Mouse (Mus musculus) 3134 (cell line): Measurements from ENCODE around the gene Abtb2.

ENCODE experiments used
- DNase-seq: peaks from one replicate; pipeline ENCODE4 v3.0.0-alpha.2; 2011; ENCODE audit warnings: low spot score; ENCODE audit not compliant: insufficient read length; ENCODE audit errors: extremely low read depth

The Abtb2 gene

GRCm38 (mm10) chr2:103656028-103656427, 89.9 kb downstream of the Abtb2 start:
- DNase-seq, result no peak

- DNase-seq, result no peak
Measured at GRCm38 (mm10) chr2:103659167-103659566, 93.1 kb downstream of the Abtb2 start.

- no peak for DNase-seq
Measured at GRCm38 (mm10) chr2:103659648-103660556, 93.8 kb downstream of the Abtb2 start.

- peak; percentile 24 for DNase-seq
Measured at GRCm38 (mm10) chr2:103661696-103662095, 95.6 kb downstream of the Abtb2 start.

GRCm38 (mm10) chr2:103662121-103662520, 96.0 kb downstream of the Abtb2 start:
- peak; percentile 61 for DNase-seq

GRCm38 (mm10) chr2:103664341-103664740, 98.2 kb downstream of the Abtb2 start:
- no peak for DNase-seq

GRCm38 (mm10) chr2:103667962-103668815, 102.1 kb downstream of the Abtb2 start:
- DNase-seq, result peak; percentile 61

- DNase-seq, result no peak
Measured at GRCm38 (mm10) chr2:103668939-103669338, 102.8 kb downstream of the Abtb2 start.

GRCm38 (mm10) chr2:103669561-103669960, 103.5 kb downstream of the Abtb2 start:
- DNase-seq, result no peak

GRCm38 (mm10) chr2:103670276-103670680, 104.2 kb downstream of the Abtb2 start:
- DNase-seq, result peak; percentile 78

GRCm38 (mm10) chr2:103672573-103673119, 106.5 kb downstream of the Abtb2 start:
- no peak for DNase-seq

- DNase-seq, result no peak
Measured at GRCm38 (mm10) chr2:103673609-103674008, 107.5 kb downstream of the Abtb2 start.

- peak; percentile 43 for DNase-seq
Measured at GRCm38 (mm10) chr2:103675391-103675790, 109.3 kb downstream of the Abtb2 start.

- DNase-seq, result no peak
Measured at GRCm38 (mm10) chr2:103676808-103677207, 110.7 kb downstream of the Abtb2 start.

- DNase-seq, result no peak
Measured at GRCm38 (mm10) chr2:103677614-103678369, 111.7 kb downstream of the Abtb2 start.

GRCm38 (mm10) chr2:103678433-103678832, 112.3 kb downstream of the Abtb2 start:
- no peak for DNase-seq

GRCm38 (mm10) chr2:103680364-103681110, 114.4 kb downstream of the Abtb2 start:
- no peak for DNase-seq

- no peak for DNase-seq
Measured at GRCm38 (mm10) chr2:103681149-103681548, 115.0 kb downstream of the Abtb2 start.

GRCm38 (mm10) chr2:103682261-103682722, 116.2 kb downstream of the Abtb2 start:
- DNase-seq, result no peak
